Comparison of ENCODE assay signal across 1 mouse cellular context in genomic region chr1:77503711-77504181, GRCm38 (mm10).
TF ChIP-seq lines count a peak whose summit lies in the region.

No protein-coding gene starts in this region.

TF ChIP-seq in CH12.LX, 34 proteins besides CTCF, POLR2A, EP300 and RAD21 (continued from another document):
- TF ChIP-seq MAFK (IDR thresholded peaks at IDR 0.05; ENCODE audit: insufficient replicate concordance, low read length) (peak; percentile 87), TCF12 (IDR thresholded peaks at IDR 0.05; ENCODE audit: low read depth, low read length) (peak; percentile 76), SMC3 (IDR thresholded peaks at IDR 0.05; ENCODE audit: low read depth, low read length) (no peak)
